Mouse (Mus musculus) liver, postnatal 0 days (tissue): ENCODE data around the gene Pip5k1a.

Source experiments
- CTCF ChIP-seq: sonication (generic); IDR thresholded peaks from 2 replicates; pipeline ENCODE4 v1.5.1; 2016; ENCODE audit warnings: antibody characterized with exemption, low read depth
- EP300 ChIP-seq: IDR thresholded peaks from 2 replicates; pipeline ENCODE4 v1.6.1; 2016; ENCODE audit warnings: antibody characterized with exemption, low read depth, mild to moderate bottlenecking

- TF ChIP-seq EP300 (no peak), CTCF (no peak)
Observed at GRCm38 (mm10) chr3:95012982-95013381, 93.7 kb downstream of the Pip5k1a start.
